Comparison of ENCODE assay signal across 11 mouse cellular contexts in the genomic region with DNA sequence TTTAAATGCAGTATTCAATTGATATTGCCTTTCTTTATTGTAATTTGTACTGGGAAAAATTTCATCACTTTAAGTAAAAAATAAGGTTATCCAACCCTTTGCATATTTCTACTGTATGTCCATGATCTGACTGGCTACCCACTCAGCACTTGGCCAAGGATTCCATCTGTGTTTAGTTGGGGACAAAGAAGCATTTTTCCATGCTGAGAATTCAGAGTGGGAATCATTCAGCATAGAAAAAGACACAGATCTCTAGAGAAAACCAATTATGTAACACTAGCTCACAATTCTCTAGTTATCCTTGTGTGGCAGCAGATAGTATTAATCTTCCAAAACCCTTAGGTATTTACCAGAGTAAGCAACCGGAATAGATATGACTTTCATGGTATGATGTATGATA.
"Had no signal": no experiment of that assay in that cellular context is flagged by ENCODE, and none has a peak within 500 bp of the region (broad histone marks: within the 10 kb centered on the region; RNA-seq: fewer than 3 reads in every experiment).

No protein-coding gene starts in this region.

- DNase-seq: retina, postnatal 1 day; right cerebral cortex, adult 18-20 months; right cerebral cortex, postnatal 25 days; right cerebral cortex, postnatal 4 days; spleen, adult 18-20 months; thymus, adult 18-20 months; thymus, adult 2 months; thymus, postnatal 14 days; thymus, postnatal 25 days; thymus, postnatal 36 days; thymus, postnatal 4 days had no signal
